Mouse (Mus musculus) liver, postnatal 0 days (tissue): ENCODE data around the gene B3galt4. TPM values are rescaled to one million over a fixed set of nuclear protein-coding genes. Genes with fewer than 3 reads are reported as not detected.
"Not testable (repeated sequence)": the region's sequence is repeated elsewhere in the genome, so short reads cannot be mapped to it uniquely, and the experiment has no call there.

Source experiments
- ATAC-seq: fragments of 200-750 bp; cut with Nextera tagmentation; 2 replicates; pipeline ENCODE4 v1.8.0; 2017; ENCODE audit warnings: mild to moderate bottlenecking, moderate library complexity
- DNase-seq: peaks from one replicate; pipeline ENCODE4 v3.0.0-alpha.2; 2016
- H3K27ac ChIP-seq: fragments of 300-500 bp; sonication (generic); 2 replicates; pipeline ENCODE4 v1.5.1; 2014; ENCODE audit warnings: antibody characterized with exemption, moderate library complexity, mild to moderate bottlenecking, low read depth
- H3K27me3 ChIP-seq: fragments of 300-500 bp; sonication (generic); 2 replicates; pipeline ENCODE4 v1.6.1; 2014; ENCODE audit warnings: low read length, control low read depth, mixed read lengths; ENCODE audit not compliant: insufficient read depth
- H3K36me3 ChIP-seq: fragments of 300-500 bp; sonication (generic); replicated peaks from 2 replicates; pipeline ENCODE4 v1.6.1; 2014; ENCODE audit warnings: mild to moderate bottlenecking, control low read depth, low read length, moderate library complexity, mixed read lengths; ENCODE audit not compliant: insufficient read depth
- H3K4me1 ChIP-seq: fragments of 300-500 bp; sonication (generic); 2 replicates; pipeline ENCODE4 v1.6.1; 2014; ENCODE audit warnings: antibody characterized with exemption, mild to moderate bottlenecking, control low read depth; ENCODE audit not compliant: insufficient read depth
- H3K4me2 ChIP-seq: fragments of 300-500 bp; sonication (generic); 2 replicates; pipeline ENCODE4 v1.6.1; 2014; ENCODE audit warnings: low read depth, mild to moderate bottlenecking, low read length, moderate library complexity, mixed read lengths
- H3K4me3 ChIP-seq: fragments of 300-500 bp; sonication (generic); 2 replicates; pipeline ENCODE4 v1.5.1; 2014; ENCODE audit warnings: low read depth, low read length
- H3K9ac ChIP-seq: fragments of 300-500 bp; sonication (generic); replicated peaks from 2 replicates; pipeline ENCODE4 v1.6.1; 2014; ENCODE audit warnings: mild to moderate bottlenecking, moderate library complexity
- H3K9me3 ChIP-seq: fragments of 300-500 bp; sonication (generic); 2 replicates; pipeline ENCODE4 v1.6.1; 2016; ENCODE audit warnings: mild to moderate bottlenecking, control low read depth, low read length, mixed read lengths
- CTCF ChIP-seq: sonication (generic); IDR thresholded peaks from 2 replicates; pipeline ENCODE4 v1.5.1; 2016; ENCODE audit warnings: antibody characterized with exemption, low read depth
- EP300 ChIP-seq: IDR thresholded peaks from 2 replicates; pipeline ENCODE4 v1.6.1; 2016; ENCODE audit warnings: antibody characterized with exemption, low read depth, mild to moderate bottlenecking
- WGBS: fragments of 180-500 bp; shearing (Covaris S2); extraction: QIAGEN DNeasy Blood & Tissue Kit; methylation state at CpG from one replicate; pipeline ENCODE4 v1.1.7; 2014; ENCODE audit not compliant: insufficient replicate concordance; 5-methylcytosine and 5-hydroxymethylcytosine counted together
- polyA plus RNA-seq: library from polyadenylated mRNA; unstranded; fragments of >200 nt; fragmentation: Nextera tagmentation; extraction: Ambion mirVana; gene quantifications from 2 replicates; pipeline ENCODE4 v1.2.1, GENCODE M21; 2015

Gene B3galt4
- polyA plus RNA-seq, 1 experiment from 2014 or later, result 2.2 TPM

DNA sequence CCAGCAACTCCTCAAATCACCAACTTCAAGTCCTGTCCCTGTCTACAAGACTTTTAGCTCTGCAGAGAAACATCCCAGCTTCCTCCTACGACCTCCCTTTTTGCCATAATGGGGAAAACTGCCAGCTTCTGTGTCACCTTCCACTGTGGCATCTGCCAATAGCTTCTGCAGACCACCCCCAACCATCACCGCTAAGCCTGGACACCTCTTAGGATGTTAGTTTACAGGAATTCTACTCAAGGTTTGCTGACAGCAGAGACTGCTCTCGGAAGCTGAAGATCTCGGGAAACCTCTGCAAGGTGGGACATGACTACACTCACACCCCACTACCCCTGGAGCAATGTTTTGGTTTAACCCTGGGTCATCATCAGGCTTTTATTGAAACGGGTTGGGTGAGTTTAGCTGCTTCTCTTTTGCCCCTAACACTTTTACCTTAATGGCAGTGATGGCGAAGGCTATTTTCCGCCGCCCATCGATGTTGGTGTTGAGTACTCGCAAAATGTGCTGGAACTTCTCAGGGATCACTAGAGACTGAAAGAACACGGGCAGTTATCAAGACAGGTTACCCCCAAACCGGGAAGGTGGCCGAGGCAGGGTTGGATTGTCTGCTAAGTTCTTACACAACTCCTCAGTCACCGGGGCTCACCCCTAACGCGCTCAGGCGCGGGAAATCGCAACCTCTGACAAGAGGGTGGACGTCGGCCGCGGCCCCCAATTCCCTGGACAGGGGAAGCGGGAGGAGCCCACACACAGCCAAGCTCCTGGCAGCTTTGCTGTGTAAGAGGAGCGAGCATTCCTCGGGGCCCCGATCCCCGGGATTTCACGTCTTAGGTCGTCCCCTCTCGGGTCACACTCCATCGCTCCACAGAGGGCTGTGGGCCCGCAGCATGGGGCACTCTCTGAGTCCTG lies 3.6 kb upstream of the B3galt4 start:
- H3K27me3 ChIP-seq, result no peaks in the 10 kb centered on the region

DNA sequence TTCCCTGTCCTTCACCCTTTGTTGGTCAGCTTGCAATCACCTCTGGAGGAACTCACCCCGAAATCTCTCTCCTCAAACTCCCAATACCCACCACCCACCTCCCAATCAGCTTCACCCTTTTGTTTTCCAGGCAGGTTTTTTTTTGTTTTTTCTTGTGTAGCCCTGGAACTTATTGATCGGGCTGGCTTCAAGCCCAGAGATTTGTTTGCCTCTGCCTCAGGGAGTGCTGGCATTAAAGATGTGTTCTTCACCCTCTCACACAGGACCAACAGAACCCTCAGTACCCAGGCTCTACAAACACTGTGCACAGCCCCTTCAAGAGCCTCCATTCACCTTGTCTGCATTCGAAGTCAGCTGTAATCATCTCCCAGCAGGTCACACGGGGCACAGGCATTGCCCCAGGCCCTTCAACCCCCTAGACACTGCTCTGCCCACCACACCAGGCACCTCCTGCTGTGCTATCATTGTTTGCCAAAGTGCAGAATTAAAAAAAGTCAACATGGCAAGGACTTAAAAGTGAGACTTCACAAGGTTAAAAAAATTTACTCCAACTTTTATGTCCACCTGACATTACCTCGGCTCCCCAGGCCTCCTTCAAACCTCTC lies 2.8 kb upstream of the B3galt4 start:
- Histone ChIP-seq H3K9me3 (no peaks in the 10 kb centered on the region), H3K27ac (peak overlapping the region; percentile 93), H3K27me3 (no peaks in the 10 kb centered on the region), H3K4me1 (peaks cover 42% of the 10 kb centered on the region), H3K9ac (peak overlapping the region; percentile 92), H3K36me3 (peaks cover 38% of the 10 kb centered on the region), H3K4me2 (peak overlapping the region; percentile 96), H3K4me3 (peak overlapping the region; percentile 83)
- no peak for ATAC-seq
- no peak for TF ChIP-seq EP300
- no peak for TF ChIP-seq CTCF
- DNase-seq, result peak; percentile 80
- WGBS, result 24% methylated on average over 5 of the region's 5 CpGs

More for the DNA sequence above, 3.6 kb upstream of the B3galt4 start:
- Histone ChIP-seq H3K9me3 (no peaks in the 10 kb centered on the region), H3K36me3 (peaks cover 46% of the 10 kb centered on the region), H3K27ac (peak overlapping the region; percentile 93), H3K4me2 (peak overlapping the region; percentile 96), H3K9ac (peak overlapping the region; percentile 92), H3K4me1 (peaks cover 42% of the 10 kb centered on the region), H3K4me3 (peak overlapping the region; percentile 83)
- ATAC-seq, result peak; percentile 8; the same call in 1 of the 2 replicates
- 1% methylated on average over 33 of the region's 33 CpGs for WGBS
- no peak for DNase-seq
- TF ChIP-seq CTCF (no peak), EP300 (no peak)

DNA sequence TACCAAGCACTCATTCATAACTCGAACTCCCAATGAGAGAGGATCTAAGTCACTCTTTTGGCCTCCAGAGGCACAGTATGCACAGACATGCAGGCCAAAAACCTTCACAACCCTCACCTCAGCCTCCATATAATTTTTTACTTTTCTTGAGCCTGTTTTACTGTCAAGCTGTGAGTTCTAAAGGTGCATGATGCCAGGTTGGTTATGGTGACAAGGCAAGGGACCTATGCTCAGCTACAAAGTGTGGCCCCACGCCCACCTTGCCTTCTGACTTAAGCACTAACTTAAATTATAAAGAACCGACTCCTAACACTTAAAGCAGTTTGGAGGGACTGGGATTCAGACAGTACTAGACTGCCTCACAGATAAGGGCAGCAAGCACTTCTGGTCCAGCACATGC lies 2.0 kb upstream of the B3galt4 start:
- 62% methylated on average over 3 of the region's 3 CpGs for WGBS
- H3K27ac ChIP-seq, result peak overlapping the region; percentile 93

DNA sequence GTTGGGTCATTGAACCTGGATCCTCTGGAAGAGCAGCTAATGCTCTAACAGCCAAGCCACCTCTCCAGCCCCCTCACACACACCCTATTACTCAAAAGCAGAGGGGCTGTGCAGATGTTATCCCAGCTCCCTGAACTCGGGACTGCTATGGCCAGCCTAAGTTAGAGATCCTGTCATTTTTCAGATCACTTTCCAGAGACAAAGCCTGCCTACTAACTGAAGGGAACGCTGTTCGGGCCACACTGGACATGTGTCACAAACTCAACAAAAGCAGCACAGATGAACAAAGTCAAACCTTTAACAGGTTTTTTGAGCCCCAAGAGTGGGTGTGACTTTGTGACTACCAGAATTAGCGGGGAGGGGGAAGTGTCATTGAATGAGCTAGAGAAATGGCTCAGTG lies 1.6 kb upstream of the B3galt4 start:
- no peaks in the 10 kb centered on the region for H3K9me3 ChIP-seq
- no peaks in the 10 kb centered on the region for H3K27me3 ChIP-seq
- H3K36me3 ChIP-seq, result peaks cover 26% of the 10 kb centered on the region
- TF ChIP-seq EP300 (no peak), CTCF (no peak)
- H3K4me1 ChIP-seq, result peaks cover 46% of the 10 kb centered on the region
- peak overlapping the region; percentile 93 for H3K27ac ChIP-seq
- ATAC-seq (no peak), DNase-seq (no peak)
- WGBS, result 68% methylated on average over 4 of the region's 4 CpGs
- peak overlapping the region; percentile 96 for H3K4me2 ChIP-seq
- H3K4me3 ChIP-seq, result peak overlapping the region; percentile 83; the same call in 1 of the 2 replicates
- H3K9ac ChIP-seq, result peak overlapping the region; percentile 92

More for the DNA sequence above, 2.0 kb upstream of the B3galt4 start:
- Histone ChIP-seq H3K4me2 (peak overlapping the region; percentile 96), H3K9ac (peak overlapping the region; percentile 92), H3K36me3 (peaks cover 30% of the 10 kb centered on the region), H3K9me3 (no peaks in the 10 kb centered on the region), H3K27me3 (no peaks in the 10 kb centered on the region), H3K4me3 (peak overlapping the region; percentile 83), H3K4me1 (peaks cover 42% of the 10 kb centered on the region)
- TF ChIP-seq CTCF, result no peak
- TF ChIP-seq EP300, result no peak
- DNase-seq, result no peak
- ATAC-seq, result no peak

DNA sequence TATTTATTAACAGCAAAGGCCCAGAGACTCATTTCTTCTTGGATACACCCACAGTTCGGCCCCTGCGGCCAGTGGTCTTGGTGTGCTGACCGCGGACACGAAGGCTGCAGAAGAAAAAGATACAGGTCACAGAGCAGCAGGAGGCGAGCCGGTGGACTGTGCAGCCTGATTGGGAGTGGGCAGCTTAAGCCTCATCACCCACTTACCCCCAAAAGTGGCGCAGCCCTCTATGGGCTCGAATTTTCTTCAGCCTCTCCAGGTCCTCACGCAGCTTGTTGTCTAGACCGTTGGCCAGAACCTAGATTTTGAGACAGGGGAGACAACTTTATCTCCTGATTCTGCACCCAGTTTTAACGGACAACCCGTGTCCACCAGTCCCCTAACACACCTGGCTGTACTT lies 727 bp upstream of the B3galt4 start:
- not testable (repeated sequence) for DNase-seq, H3K27me3 ChIP-seq, ATAC-seq, H3K9me3 ChIP-seq
- WGBS, result 70% methylated on average over 13 of the region's 13 CpGs
- Histone ChIP-seq H3K4me1 (peaks cover 51% of the 10 kb centered on the region), H3K9ac (0 out of 2 replicates have a peak overlapping the region, but pooled peaks have one; percentile 65), H3K4me3 (peak overlapping the region; percentile 52; the same call in 1 of the 2 replicates), H3K36me3 (peaks cover 22% of the 10 kb centered on the region), H3K4me2 (peak overlapping the region; percentile 96), H3K27ac (peak overlapping the region; percentile 66)

DNA sequence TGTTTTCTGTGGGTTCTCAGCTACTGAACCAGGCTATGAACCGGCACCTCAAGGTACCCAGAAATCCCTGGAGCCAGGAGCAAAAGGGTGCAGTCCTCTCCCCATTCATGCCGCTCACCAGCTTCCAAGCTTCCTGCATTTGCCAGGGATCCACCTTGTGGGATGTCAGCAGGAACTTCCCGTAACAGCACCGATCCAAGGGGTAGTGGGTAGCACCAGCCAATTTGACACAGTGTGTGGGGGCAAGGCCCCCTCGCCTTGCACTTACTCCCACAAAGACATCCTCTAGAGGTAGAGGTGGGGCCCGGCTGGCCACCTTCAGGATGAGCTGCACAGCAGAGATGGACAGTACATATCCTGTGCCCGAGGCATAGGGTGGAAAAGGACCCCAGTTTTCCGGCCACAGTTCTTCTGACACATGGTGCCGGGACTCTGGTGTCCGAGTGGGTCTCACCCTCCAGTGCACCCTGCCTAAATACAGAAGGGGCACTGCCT lies 1.1 kb downstream of the B3galt4 start:
- TF ChIP-seq EP300 (no peak), CTCF (no peak)
- no peaks in the 10 kb centered on the region for H3K27me3 ChIP-seq
- H3K9me3 ChIP-seq, result no peaks in the 10 kb centered on the region
- H3K4me2 ChIP-seq, result peak overlapping the region; percentile 96
- H3K36me3 ChIP-seq, result peaks cover 22% of the 10 kb centered on the region
- H3K4me1 ChIP-seq, result peaks cover 45% of the 10 kb centered on the region
- ATAC-seq (no peak), DNase-seq (no peak)
- WGBS, result 75% methylated on average over 10 of the region's 10 CpGs
- peak overlapping the region; percentile 66; the same call in 1 of the 2 replicates for H3K27ac ChIP-seq
- 0 out of 2 replicates have a peak overlapping the region, but pooled peaks have one; percentile 52 for H3K4me3 ChIP-seq
- H3K9ac ChIP-seq, result peak overlapping the region; percentile 65; the same call in 1 of the 2 replicates
